Mouse (Mus musculus) heart, postnatal 0 days (tissue): ENCODE measurements at regions not wholly inside any gene's neighbourhood (a gene's known extent, or its start where the extent isn't known, plus 50 kb on each side); places are given as distances from the start of the nearest gene placed in this dataset.

ENCODE experiments used
- ATAC-seq: fragments of 200-750 bp; cut with Nextera tagmentation; 2 replicates; pipeline ENCODE4 v1.8.0; 2017; ENCODE audit warnings: low read depth, moderate number of reproducible peaks, moderate library complexity; ENCODE audit not compliant: insufficient read depth
- DNase-seq: peaks from one replicate; pipeline ENCODE4 v3.0.0-alpha.2; 2016; ENCODE audit warnings: low spot score
- H3K27ac ChIP-seq: fragments of 300-500 bp; sonication (generic); 2 replicates; pipeline ENCODE4 v1.5.1; 2014; ENCODE audit warnings: low read depth, mild to moderate bottlenecking
- H3K27me3 ChIP-seq: fragments of 300-500 bp; sonication (generic); 2 replicates; pipeline ENCODE4 v1.6.1; 2014; ENCODE audit warnings: low read length, mixed read lengths; ENCODE audit not compliant: control insufficient read depth, insufficient read depth
- H3K36me3 ChIP-seq: fragments of 300-500 bp; sonication (generic); replicated peaks from 2 replicates; pipeline ENCODE4 v1.6.1; 2014; ENCODE audit warnings: low read length, mixed read lengths; ENCODE audit not compliant: control insufficient read depth, insufficient read depth
- H3K4me1 ChIP-seq: fragments of 300-500 bp; sonication (generic); 2 replicates; pipeline ENCODE4 v1.6.1; 2014; ENCODE audit warnings: antibody characterized with exemption; ENCODE audit not compliant: control insufficient read depth, insufficient read depth
- H3K4me2 ChIP-seq: fragments of 300-500 bp; sonication (generic); 2 replicates; pipeline ENCODE4 v1.6.1; 2014; ENCODE audit warnings: low read depth, mild to moderate bottlenecking, low read length, moderate library complexity
- H3K4me3 ChIP-seq: fragments of 300-500 bp; sonication (generic); 2 replicates; pipeline ENCODE4 v1.5.1; 2014; ENCODE audit warnings: low read depth, low read length
- H3K9ac ChIP-seq: fragments of 300-500 bp; sonication (generic); replicated peaks from 2 replicates; pipeline ENCODE4 v1.6.1; 2014; ENCODE audit warnings: low read depth, low read length, mixed read lengths
- H3K9me3 ChIP-seq: fragments of 300-500 bp; sonication (generic); replicated peaks from 2 replicates; pipeline ENCODE4 v1.6.1; 2016; ENCODE audit warnings: low read length; ENCODE audit not compliant: control insufficient read depth
- CTCF ChIP-seq: IDR thresholded peaks from 2 replicates; pipeline ENCODE4 v1.5.1; 2016; ENCODE audit warnings: antibody characterized with exemption, control low read depth, low read depth
- EP300 ChIP-seq: IDR thresholded peaks from 2 replicates; pipeline ENCODE4 v1.6.1; 2016; ENCODE audit warnings: antibody characterized with exemption, low read depth
- WGBS: fragments of 180-500 bp; shearing (Covaris S2); extraction: QIAGEN DNeasy Blood & Tissue Kit; methylation state at CpG from one replicate; pipeline ENCODE4 v1.1.7; 2014; 5-methylcytosine and 5-hydroxymethylcytosine counted together

DNA sequence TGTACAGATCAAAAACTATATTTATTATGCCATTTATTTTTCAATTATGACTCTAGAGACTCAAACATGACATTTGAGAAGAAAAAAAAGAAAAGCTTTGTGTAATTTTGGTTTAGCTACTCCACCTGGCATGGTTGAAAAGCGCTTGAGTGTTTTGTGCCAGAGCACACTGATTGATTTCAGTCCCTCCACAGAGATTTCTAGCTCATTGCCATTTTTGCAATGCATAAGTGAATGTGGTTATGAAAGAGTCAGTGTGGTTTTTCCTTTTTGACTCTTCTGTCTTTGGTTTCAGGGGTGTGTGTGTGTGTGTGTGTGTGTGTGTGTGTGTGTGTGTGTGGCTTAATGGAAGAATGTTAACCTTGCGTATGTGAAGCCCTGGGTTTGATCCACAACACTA lies 113.6 kb upstream of the Tmc3 start:
- DNase-seq: no peak
- no peak overlapping the region for H3K4me2 ChIP-seq
- H3K4me3 ChIP-seq: no peak overlapping the region
- no peak for ATAC-seq
- WGBS: 89% methylated on average over 2 of the region's 2 CpGs
- no peaks in the 10 kb centered on the region for H3K36me3 ChIP-seq
- no peak overlapping the region for H3K27ac ChIP-seq
- H3K9ac ChIP-seq: no peak overlapping the region
- no peak for TF ChIP-seq EP300
- TF ChIP-seq CTCF: no peak
- no peaks in the 10 kb centered on the region for H3K9me3 ChIP-seq
- no peaks in the 10 kb centered on the region for H3K27me3 ChIP-seq
- H3K4me1 ChIP-seq: peaks cover 5% of the 10 kb centered on the region; the same call in 1 of the 2 replicates

DNA sequence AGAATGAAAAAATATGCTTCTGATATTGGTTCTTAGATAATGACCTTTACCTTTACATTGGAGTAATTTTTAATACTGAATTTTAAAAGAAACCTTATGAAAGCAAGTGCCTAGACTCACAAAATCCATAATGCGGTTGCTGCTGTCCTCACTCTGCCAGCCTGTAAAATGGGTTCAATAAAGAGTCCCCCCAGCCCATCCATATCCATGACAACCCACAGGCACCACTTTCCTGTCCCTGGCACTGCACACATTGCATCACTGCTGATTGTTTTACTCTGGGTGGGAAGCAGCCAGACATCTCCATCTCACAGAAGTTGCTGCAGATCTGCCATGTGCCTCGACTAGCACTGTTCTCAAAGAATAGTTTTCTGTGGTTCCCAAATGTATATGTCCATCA lies 110.3 kb upstream of the Tmc3 start:
- Histone ChIP-seq H3K36me3 (no peaks in the 10 kb centered on the region), H3K27me3 (no peaks in the 10 kb centered on the region), H3K9ac (no peak overlapping the region), H3K4me1 (peaks cover 5% of the 10 kb centered on the region), H3K9me3 (no peaks in the 10 kb centered on the region), H3K4me2 (no peak overlapping the region), H3K27ac (no peak overlapping the region), H3K4me3 (no peak overlapping the region)
- 79% methylated on average over 2 of the region's 2 CpGs for WGBS
- TF ChIP-seq EP300: no peak
- no peak for TF ChIP-seq CTCF
- ATAC-seq: no peak
- no peak for DNase-seq

DNA sequence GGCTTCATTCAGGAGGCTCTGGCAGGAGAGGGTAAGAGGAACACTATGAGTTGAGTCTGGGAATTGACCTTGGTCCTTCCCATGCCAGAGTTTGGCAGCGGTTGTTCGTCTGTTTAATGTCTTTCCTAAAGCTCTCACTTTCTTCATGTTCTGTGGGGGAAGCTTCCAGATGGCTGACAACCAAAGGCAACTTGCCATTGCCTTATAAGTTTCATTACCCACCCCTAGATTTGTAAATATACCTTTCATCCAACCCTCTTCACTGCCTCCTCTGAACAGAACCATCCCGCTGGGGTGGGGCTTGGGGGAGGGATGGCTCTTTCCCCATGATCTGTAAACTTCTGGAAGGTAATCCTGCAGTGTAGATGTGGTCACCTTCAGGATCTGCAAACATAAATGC lies 109.7 kb upstream of the Tmc3 start:
- no peak for ATAC-seq
- H3K4me3 ChIP-seq: no peak overlapping the region
- TF ChIP-seq EP300 (no peak), CTCF (no peak)
- H3K27me3 ChIP-seq: no peaks in the 10 kb centered on the region
- H3K4me1 ChIP-seq: peaks cover 5% of the 10 kb centered on the region
- no peaks in the 10 kb centered on the region for H3K36me3 ChIP-seq
- no peak overlapping the region for H3K4me2 ChIP-seq
- WGBS: 56% methylated on average over 3 of the region's 3 CpGs
- no peak for DNase-seq
- H3K9ac ChIP-seq: no peak overlapping the region
- H3K9me3 ChIP-seq: no peaks in the 10 kb centered on the region
- H3K27ac ChIP-seq: no peak overlapping the region

DNA sequence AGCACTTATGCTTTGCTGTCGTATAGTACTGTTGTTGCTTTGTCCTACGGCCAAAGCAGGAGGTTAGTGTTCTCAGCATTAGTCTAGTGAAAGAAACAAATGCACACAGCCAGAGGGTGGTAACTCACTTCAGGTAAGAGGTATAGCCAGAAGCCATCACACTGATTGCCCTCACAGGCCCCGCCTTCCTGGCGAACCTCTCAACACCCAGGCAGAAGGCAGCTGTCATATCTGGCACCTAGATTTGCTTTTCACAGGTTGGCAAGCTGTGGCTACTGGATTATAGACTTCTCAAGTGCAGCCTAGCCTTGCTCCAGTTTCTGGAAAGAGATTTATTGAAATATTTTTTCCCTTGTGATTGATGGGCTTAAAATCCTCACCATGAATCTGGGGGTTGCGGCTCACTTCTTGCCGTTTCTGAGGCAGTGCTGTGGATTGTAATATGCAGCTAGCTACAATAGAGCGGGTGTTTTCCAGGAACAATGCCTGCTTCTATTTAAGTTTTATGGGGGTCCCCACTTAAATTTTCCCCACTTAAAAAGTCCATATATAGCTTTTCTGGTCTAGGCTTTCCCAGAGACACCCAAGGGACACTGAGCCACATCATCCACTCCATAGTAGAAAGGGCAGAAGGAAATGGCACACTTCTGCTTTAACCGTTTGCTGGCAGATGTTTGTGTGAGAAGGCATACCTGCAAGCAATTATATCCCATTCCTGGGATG lies 109.1 kb upstream of the Tmc3 start:
- ATAC-seq (no peak), DNase-seq (no peak)
- Histone ChIP-seq H3K9ac (no peak overlapping the region), H3K36me3 (no peaks in the 10 kb centered on the region), H3K9me3 (no peaks in the 10 kb centered on the region), H3K4me1 (peaks cover 5% of the 10 kb centered on the region), H3K4me3 (no peak overlapping the region), H3K27ac (no peak overlapping the region), H3K27me3 (no peaks in the 10 kb centered on the region), H3K4me2 (no peak overlapping the region)
- no peak for TF ChIP-seq EP300
- TF ChIP-seq CTCF: no peak
- 53% methylated on average over 8 of the region's 8 CpGs for WGBS

DNA sequence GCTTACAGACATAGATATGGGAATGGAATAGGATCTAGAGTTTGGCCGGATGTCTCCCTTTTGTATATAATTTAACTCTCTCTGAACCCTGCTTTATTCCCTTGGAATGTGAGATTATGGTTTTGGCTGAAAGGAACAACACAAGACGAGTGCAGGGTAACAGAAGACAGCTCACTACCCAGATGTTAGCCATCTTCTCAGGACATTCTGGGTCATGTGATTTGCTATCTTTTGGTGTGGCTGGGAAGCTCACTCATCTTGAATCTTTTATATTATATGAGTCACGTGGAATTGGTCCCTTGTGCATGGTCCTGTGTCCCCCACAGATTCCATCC lies 108.6 kb upstream of the Tmc3 start:
- peaks cover 5% of the 10 kb centered on the region for H3K4me1 ChIP-seq
- H3K27ac ChIP-seq: no peak overlapping the region
- DNase-seq (no peak), ATAC-seq (no peak)
- no peak overlapping the region for H3K4me3 ChIP-seq
- H3K36me3 ChIP-seq: no peaks in the 10 kb centered on the region
- WGBS: 67% methylated on average over 3 of the region's 3 CpGs
- no peak overlapping the region for H3K4me2 ChIP-seq
- TF ChIP-seq EP300: no peak
- TF ChIP-seq CTCF: no peak
- H3K9ac ChIP-seq: no peak overlapping the region
- no peaks in the 10 kb centered on the region for H3K9me3 ChIP-seq
- H3K27me3 ChIP-seq: no peaks in the 10 kb centered on the region

DNA sequence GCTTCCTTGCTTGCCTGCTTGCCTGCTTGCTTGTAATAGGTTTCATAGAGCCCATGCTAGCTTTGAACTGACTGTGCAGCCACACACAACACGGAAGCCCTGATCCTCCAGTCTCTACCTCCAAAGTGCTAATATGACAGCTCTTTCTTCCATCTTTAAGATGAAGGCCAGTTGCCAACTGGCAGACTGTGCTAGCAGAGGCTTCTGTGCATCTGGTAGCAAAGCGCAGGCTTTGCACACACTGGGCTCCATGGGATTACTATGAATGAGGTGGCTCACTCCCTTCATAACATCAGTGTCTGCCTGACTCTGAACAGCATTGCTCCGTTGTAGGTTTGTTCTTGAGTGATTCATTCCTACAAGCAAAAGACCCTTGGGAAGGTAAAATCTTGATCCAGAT lies 107.9 kb upstream of the Tmc3 start:
- TF ChIP-seq CTCF (no peak), EP300 (no peak)
- Histone ChIP-seq H3K4me3 (no peak overlapping the region), H3K27ac (no peak overlapping the region), H3K27me3 (no peaks in the 10 kb centered on the region), H3K36me3 (no peaks in the 10 kb centered on the region), H3K4me2 (no peak overlapping the region), H3K9ac (no peak overlapping the region), H3K9me3 (no peaks in the 10 kb centered on the region), H3K4me1 (peaks cover 5% of the 10 kb centered on the region)
- no peak for DNase-seq
- no peak for ATAC-seq
- 81% methylated on average over 3 of the region's 3 CpGs for WGBS
